Mouse (Mus musculus): ENCODE measurements at regions not wholly inside any gene's neighbourhood (a gene's known extent, or its start where the extent isn't known, plus 50 kb on each side); places are given as distances from the start of the nearest gene placed in this dataset.
"Not testable (repeated sequence)": the region's sequence is repeated elsewhere in the genome, so short reads cannot be mapped to it uniquely, and the experiment has no call there.

DNA sequence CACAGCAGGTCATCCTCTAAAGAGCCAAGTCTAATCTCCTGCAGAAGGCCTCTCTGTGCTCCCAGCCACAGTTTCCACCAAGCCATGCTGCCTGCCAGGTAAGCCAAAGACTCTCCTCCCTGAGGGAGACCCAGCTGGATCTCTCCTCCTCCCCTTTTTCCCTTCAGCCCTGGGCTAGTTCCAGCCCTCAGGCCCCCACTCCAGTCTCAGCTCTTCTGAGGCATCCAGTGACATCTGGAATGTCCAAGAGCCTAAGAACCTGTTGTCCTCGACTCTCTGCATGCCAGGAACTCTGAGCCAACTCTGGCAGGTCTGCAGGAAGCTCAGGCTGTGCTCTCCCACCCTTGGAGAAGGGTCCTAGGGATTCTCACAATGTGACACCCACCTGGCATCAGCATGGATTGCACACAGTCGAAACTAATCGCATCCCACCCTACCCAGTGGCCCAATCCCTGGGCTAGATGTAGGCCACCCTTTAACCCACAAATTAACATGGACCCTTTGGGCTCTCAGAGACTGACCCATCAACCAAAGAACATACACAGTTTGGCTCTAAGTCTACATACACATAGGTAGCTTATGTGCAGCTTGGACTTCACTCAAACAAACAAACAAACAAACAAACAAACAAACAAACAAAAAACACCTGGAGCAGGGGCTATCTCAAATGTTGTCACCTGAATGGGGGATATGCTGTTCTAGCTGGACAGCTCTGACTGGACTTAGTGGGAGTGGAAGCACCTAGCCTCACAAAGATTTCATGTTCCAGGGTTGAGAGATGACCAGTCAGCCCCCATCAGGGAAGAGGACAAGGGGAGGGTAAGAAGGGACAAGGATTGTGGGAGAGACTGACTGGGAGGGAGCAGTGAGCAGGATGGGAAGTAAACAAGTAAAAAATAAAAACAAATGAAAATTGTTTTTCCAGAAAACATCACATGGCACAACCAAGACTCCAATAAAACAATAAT is 57.9 kb upstream of the Zfp709 start:
- H3K4me2 ChIP-seq (ENCODE audit: low read length); H3K27ac ChIP-seq; H3K27me3 ChIP-seq (ENCODE audit: insufficient read depth, low read length); DNase-seq (ENCODE audit: low spot score); H3K9me3 ChIP-seq (replicated peaks; ENCODE audit: low read length); H3K4me3 ChIP-seq (replicated peaks; ENCODE audit: low read depth, low read length); H3K4me1 ChIP-seq (replicated peaks; ENCODE audit: insufficient read depth, low read length); H3K9ac ChIP-seq (ENCODE audit: low read depth, low read length); H3K36me3 ChIP-seq (ENCODE audit: insufficient read depth, low read length): not testable (repeated sequence)
- WGBS = 65% methylated on average over 3 of the region's 3 CpGs
- ATAC-seq (replicated peaks; ENCODE audit: low FRiP score, low read depth) = peak; percentile 61

DNA sequence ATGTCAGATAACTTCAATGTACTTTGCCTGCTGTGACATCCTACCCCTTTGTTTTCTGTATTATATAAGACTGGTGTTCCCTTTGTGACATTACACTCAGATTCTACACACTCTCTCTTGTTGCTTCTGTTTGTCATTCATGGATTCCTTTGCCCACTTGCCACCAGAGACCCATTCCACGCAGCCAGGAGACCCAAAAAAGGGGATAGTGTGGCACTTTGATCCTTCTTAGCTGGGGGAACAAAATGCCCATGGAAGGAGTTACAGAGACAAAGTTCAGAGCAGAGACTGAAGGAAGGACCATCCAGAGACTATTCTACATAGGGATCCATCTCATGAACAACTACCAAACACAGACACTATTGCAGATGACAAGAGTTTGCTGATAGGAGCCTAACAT is 59.1 kb upstream of the Zfp709 start:
- not testable (repeated sequence) for DNase-seq (ENCODE audit: low spot score); H3K36me3 ChIP-seq (ENCODE audit: insufficient read depth, low read length); H3K27me3 ChIP-seq (ENCODE audit: insufficient read depth, low read length); H3K4me3 ChIP-seq (replicated peaks; ENCODE audit: low read depth, low read length); H3K4me2 ChIP-seq (ENCODE audit: low read length); H3K27ac ChIP-seq; H3K4me1 ChIP-seq (replicated peaks; ENCODE audit: insufficient read depth, low read length); H3K9me3 ChIP-seq (replicated peaks; ENCODE audit: low read length); H3K9ac ChIP-seq (ENCODE audit: low read depth, low read length); ATAC-seq (replicated peaks; ENCODE audit: low FRiP score, low read depth)
- 59% methylated on average over 1 of the region's 1 CpGs for WGBS

DNA sequence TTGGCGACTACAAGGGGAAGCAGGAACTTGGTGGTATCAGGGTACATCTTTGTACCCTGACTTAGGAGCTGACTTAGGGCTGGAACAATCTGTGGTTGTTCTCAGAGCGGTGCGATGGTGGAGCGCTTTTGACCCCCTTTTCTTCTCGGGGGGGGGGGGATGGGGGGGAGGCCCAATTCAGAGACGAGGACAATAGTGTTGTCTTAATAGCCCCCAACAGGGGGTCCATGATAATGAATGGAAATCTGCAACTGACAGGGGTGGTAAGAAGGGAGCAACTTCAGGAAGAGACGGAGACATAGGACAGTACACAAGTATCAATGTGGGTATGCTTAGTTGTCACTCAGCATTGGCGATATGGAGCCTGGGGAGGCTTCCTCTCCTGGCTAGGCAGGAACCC is 61.9 kb upstream of the Zfp709 start:
- not testable (repeated sequence) for H3K9me3 ChIP-seq (replicated peaks; ENCODE audit: low read length); H3K27ac ChIP-seq; H3K4me2 ChIP-seq (ENCODE audit: low read length); H3K27me3 ChIP-seq (ENCODE audit: insufficient read depth, low read length); H3K9ac ChIP-seq (ENCODE audit: low read depth, low read length); H3K36me3 ChIP-seq (ENCODE audit: insufficient read depth, low read length); H3K4me1 ChIP-seq (replicated peaks; ENCODE audit: insufficient read depth, low read length); H3K4me3 ChIP-seq (replicated peaks; ENCODE audit: low read depth, low read length); DNase-seq (ENCODE audit: low spot score)
- WGBS = 86% methylated on average over 8 of the region's 8 CpGs
- ATAC-seq (replicated peaks; ENCODE audit: low FRiP score, low read depth) = peak; percentile 54; the same call in 1 of the 2 replicates

DNA sequence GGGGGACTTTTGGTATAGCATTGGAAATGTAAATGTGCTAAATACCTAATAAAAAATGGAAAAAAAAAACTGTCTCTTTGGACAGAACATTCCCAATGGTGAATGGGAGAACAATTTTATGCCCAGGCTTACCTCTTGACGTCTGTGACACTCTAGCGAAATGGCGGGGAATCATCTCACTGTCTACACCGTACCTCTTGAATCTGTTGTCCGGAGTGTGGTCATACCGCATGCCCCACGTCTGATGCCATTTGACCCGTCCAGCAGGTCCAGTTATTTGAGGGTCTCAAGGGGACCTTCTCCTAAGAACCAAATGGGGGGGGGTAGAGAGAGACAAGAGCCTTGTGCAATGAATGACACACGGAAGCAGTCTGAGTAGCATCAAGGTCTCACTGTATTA is 62.4 kb upstream of the Zfp709 start:
- DNase-seq (ENCODE audit: low spot score); H3K27me3 ChIP-seq (ENCODE audit: insufficient read depth, low read length); H3K4me3 ChIP-seq (replicated peaks; ENCODE audit: low read depth, low read length); H3K4me1 ChIP-seq (replicated peaks; ENCODE audit: insufficient read depth, low read length); H3K9me3 ChIP-seq (replicated peaks; ENCODE audit: low read length); H3K36me3 ChIP-seq (ENCODE audit: insufficient read depth, low read length); H3K9ac ChIP-seq (ENCODE audit: low read depth, low read length); H3K27ac ChIP-seq; H3K4me2 ChIP-seq (ENCODE audit: low read length): not testable (repeated sequence)
- peak; percentile 60 for ATAC-seq (replicated peaks; ENCODE audit: low FRiP score, low read depth)
- WGBS = 92% methylated on average over 9 of the region's 9 CpGs

DNA sequence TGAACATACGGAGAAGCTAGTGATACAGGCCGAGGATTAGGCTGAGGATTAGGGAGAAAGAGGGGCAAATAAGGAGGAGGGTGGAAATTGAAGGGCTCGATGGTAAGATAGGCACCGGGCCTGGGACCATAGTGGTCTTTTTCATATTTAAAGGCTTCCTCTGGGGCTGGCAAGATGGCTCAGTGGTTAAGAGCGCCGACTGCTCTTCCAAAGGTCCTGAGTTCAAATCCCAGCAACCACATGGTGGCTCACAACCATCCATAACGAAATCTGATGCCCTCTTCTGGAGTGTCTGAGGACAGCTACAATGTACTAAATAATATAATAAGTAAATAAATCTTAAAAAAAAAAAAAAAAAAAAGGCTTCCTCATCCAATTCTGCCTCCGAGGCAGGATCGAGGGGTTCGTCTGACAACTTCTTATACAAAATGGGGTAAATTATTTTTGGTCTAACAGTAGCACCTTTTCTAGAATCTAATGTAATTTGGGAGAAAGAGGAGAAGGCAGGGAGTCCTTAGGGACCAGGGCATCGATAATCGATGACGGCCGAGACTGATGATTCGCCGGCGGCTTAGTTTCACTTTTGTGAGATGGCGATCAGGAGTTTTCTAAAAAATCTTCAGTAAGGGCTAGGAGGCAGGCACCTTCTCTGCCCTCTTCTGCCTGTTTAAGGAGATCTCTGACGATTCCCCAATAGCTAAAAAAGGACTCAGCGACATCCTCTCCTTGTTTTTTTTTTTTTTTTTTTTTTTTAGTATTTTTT is 65.4 kb upstream of the Zfp709 start:
- not testable (repeated sequence) for H3K4me3 ChIP-seq (replicated peaks; ENCODE audit: low read depth, low read length); H3K9ac ChIP-seq (ENCODE audit: low read depth, low read length); DNase-seq (ENCODE audit: low spot score); H3K36me3 ChIP-seq (ENCODE audit: insufficient read depth, low read length); H3K9me3 ChIP-seq (replicated peaks; ENCODE audit: low read length); H3K4me2 ChIP-seq (ENCODE audit: low read length); H3K27me3 ChIP-seq (ENCODE audit: insufficient read depth, low read length); H3K4me1 ChIP-seq (replicated peaks; ENCODE audit: insufficient read depth, low read length); H3K27ac ChIP-seq
- WGBS = 92% methylated on average over 19 of the region's 20 CpGs
- peak; percentile 52; the same call in 1 of the 2 replicates for ATAC-seq (replicated peaks; ENCODE audit: low FRiP score, low read depth)

DNA sequence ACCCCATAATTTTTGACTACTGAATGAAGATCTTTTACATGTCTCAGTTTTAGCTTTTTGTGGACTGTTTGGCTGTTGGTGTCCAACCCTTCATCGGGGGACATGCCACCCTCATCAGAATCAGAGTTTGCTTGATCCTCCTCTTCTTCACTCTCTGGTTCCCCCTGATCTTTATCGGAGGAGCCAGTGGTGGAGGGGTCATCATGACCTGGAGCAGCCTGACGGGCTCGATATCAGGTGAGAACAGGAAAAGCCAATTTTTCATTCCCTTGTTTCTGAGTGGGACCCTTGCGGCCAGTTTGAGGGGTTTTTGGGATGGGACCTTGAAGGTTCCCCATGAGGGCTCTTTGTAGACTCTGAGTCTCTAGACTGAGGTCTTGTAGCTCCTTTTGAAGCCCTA is 66.0 kb upstream of the Zfp709 start:
- 93% methylated on average over 5 of the region's 5 CpGs for WGBS
- DNase-seq (ENCODE audit: low spot score); H3K4me2 ChIP-seq (ENCODE audit: low read length); H3K27ac ChIP-seq; H3K27me3 ChIP-seq (ENCODE audit: insufficient read depth, low read length); ATAC-seq (replicated peaks; ENCODE audit: low FRiP score, low read depth); H3K4me3 ChIP-seq (replicated peaks; ENCODE audit: low read depth, low read length); H3K36me3 ChIP-seq (ENCODE audit: insufficient read depth, low read length); H3K4me1 ChIP-seq (replicated peaks; ENCODE audit: insufficient read depth, low read length); H3K9me3 ChIP-seq (replicated peaks; ENCODE audit: low read length); H3K9ac ChIP-seq (ENCODE audit: low read depth, low read length): not testable (repeated sequence)

DNA sequence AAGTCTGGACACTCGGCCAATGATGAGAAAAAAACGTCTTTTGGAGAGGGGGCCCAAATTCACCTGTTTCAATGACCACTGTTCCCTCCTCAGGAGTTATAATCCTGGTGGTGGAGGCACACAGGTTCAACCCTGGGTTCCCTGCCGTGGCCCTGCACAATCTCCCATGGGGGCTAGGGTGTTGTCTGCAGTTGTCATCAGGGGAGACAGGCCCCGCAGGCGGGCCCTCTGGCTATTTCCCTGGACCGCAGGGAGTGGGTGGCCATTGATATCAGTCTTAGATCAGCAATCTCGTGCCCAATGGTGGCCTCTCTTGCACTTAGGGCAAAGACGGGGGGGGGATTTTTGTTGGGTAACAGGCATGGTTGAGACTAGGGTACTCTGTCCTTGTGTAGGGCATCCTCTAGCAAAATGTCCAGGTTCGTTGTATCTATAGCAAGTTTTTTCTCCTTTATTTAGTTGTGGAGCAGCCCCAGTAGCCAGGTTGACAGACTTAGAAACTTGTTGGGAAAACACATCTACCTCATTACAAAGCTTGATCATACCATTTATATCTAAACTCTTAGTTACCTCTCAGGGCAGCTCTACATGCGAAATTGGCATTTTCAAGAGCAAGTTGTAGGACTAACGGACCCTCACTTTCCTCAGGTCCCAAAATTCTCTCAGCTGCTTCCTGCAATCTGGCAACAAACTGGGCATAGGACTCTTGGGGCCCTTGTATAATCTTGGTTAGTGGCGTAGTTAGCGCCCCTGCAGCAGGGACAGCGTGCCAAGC is 66.9 kb upstream of the Zfp709 start:
- H3K4me1 ChIP-seq (replicated peaks; ENCODE audit: insufficient read depth, low read length); H3K4me2 ChIP-seq (ENCODE audit: low read length); H3K9me3 ChIP-seq (replicated peaks; ENCODE audit: low read length); H3K27ac ChIP-seq; H3K9ac ChIP-seq (ENCODE audit: low read depth, low read length); DNase-seq (ENCODE audit: low spot score); ATAC-seq (replicated peaks; ENCODE audit: low FRiP score, low read depth); H3K27me3 ChIP-seq (ENCODE audit: insufficient read depth, low read length); H3K4me3 ChIP-seq (replicated peaks; ENCODE audit: low read depth, low read length); H3K36me3 ChIP-seq (ENCODE audit: insufficient read depth, low read length): not testable (repeated sequence)
- 90% methylated on average over 14 of the region's 14 CpGs for WGBS

DNA sequence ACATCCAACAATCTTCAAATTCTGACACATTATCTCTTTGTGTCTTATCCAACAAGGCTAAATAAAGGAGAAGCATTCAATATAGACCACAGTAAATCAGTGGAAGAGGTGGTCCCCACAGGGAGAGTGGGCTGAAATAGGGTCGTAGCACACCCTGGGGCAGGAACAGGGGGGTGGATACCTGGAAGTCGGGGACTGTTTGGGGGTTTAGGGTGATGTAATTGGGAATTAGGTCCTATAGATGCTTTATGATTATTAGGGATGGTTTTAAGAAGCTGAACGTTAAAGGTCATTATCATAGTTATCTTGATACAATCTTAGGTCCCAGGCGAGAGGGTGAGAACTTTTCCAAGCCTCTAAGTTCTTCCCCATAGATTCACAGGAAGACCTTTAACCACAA is 67.9 kb upstream of the Zfp709 start:
- H3K4me1 ChIP-seq (replicated peaks; ENCODE audit: insufficient read depth, low read length); H3K27ac ChIP-seq; H3K36me3 ChIP-seq (ENCODE audit: insufficient read depth, low read length); H3K4me2 ChIP-seq (ENCODE audit: low read length); H3K4me3 ChIP-seq (replicated peaks; ENCODE audit: low read depth, low read length); H3K9me3 ChIP-seq (replicated peaks; ENCODE audit: low read length); H3K9ac ChIP-seq (ENCODE audit: low read depth, low read length); H3K27me3 ChIP-seq (ENCODE audit: insufficient read depth, low read length); DNase-seq (ENCODE audit: low spot score); ATAC-seq (replicated peaks; ENCODE audit: low FRiP score, low read depth): not testable (repeated sequence)
- WGBS = 83% methylated on average over 4 of the region's 4 CpGs

DNA sequence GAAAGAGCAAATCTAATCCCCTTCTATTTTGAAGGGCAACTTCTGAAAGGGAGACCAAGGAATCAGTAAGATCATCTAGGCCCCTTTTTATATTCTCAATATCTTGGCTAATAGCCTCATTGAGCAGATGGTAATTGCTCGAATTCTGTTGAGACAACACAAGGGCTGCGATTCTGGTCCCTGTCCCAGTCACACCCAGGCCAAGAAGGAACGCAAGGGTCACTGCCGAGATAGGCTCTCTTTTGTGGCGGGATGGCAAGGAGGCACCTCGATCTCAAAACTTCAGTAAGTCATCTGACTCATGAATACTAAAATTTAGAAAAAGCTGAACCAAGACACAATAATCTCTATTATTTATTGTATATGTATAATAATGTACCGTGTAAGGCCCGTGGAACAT is 68.6 kb upstream of the Zfp709 start:
- ATAC-seq (replicated peaks; ENCODE audit: low FRiP score, low read depth); H3K4me2 ChIP-seq (ENCODE audit: low read length); DNase-seq (ENCODE audit: low spot score); H3K4me3 ChIP-seq (replicated peaks; ENCODE audit: low read depth, low read length); H3K4me1 ChIP-seq (replicated peaks; ENCODE audit: insufficient read depth, low read length); H3K9me3 ChIP-seq (replicated peaks; ENCODE audit: low read length); H3K27ac ChIP-seq; H3K9ac ChIP-seq (ENCODE audit: low read depth, low read length); H3K27me3 ChIP-seq (ENCODE audit: insufficient read depth, low read length); H3K36me3 ChIP-seq (ENCODE audit: insufficient read depth, low read length): not testable (repeated sequence)
- 93% methylated on average over 8 of the region's 8 CpGs for WGBS

All from kidney, postnatal 0 days (tissue).